Mouse (Mus musculus) lung, postnatal 0 days (tissue): ENCODE results near the gene Wfdc16. TPM values are rescaled to one million over a fixed set of nuclear protein-coding genes. Genes with fewer than 3 reads are reported as not detected.
"Not testable (repeated sequence)": the region's sequence is repeated elsewhere in the genome, so short reads cannot be mapped to it uniquely, and the experiment has no call there.

Experiments used
- ATAC-seq: fragments of 200-750 bp; cut with Nextera tagmentation; 2 replicates; pipeline ENCODE4 v1.8.0; 2017; ENCODE audit warnings: moderate library complexity
- DNase-seq: peaks from one replicate; pipeline ENCODE4 v3.0.0-alpha.2; 2016; ENCODE audit warnings: low spot score
- H3K27ac ChIP-seq: fragments of 300-500 bp; sonication (generic); 2 replicates; pipeline ENCODE4 v1.5.1; 2014; ENCODE audit warnings: antibody characterized with exemption, mild to moderate bottlenecking, low read length, mixed read lengths
- H3K27me3 ChIP-seq: fragments of 300-500 bp; sonication (generic); replicated peaks from 2 replicates; pipeline ENCODE4 v1.6.1; 2014; ENCODE audit warnings: low read length, mixed read lengths; ENCODE audit not compliant: insufficient read depth
- H3K36me3 ChIP-seq: fragments of 300-500 bp; sonication (generic); 2 replicates; pipeline ENCODE4 v1.6.1; 2014; ENCODE audit warnings: low read length, mixed read lengths; ENCODE audit not compliant: insufficient read depth
- H3K4me1 ChIP-seq: fragments of 300-500 bp; sonication (generic); 2 replicates; pipeline ENCODE4 v1.6.1; 2014; ENCODE audit warnings: antibody characterized with exemption, low read depth, low read length, mixed read lengths; ENCODE audit not compliant: insufficient read depth
- H3K4me2 ChIP-seq: fragments of 300-500 bp; sonication (generic); replicated peaks from 2 replicates; pipeline ENCODE4 v1.6.1; 2014; ENCODE audit warnings: low read depth, mild to moderate bottlenecking, low read length, moderate library complexity, mixed read lengths
- H3K4me3 ChIP-seq: fragments of 300-500 bp; sonication (generic); 2 replicates; pipeline ENCODE4 v1.5.1; 2014; ENCODE audit warnings: low read depth, low read length
- H3K9ac ChIP-seq: fragments of 300-500 bp; sonication (generic); replicated peaks from 2 replicates; pipeline ENCODE4 v1.6.1; 2014; ENCODE audit warnings: low read depth, mild to moderate bottlenecking
- H3K9me3 ChIP-seq: fragments of 300-500 bp; sonication (generic); 2 replicates; pipeline ENCODE4 v1.6.1; 2016; ENCODE audit warnings: low read length, mixed read lengths
- CTCF ChIP-seq: IDR thresholded peaks from 2 replicates; pipeline ENCODE4 v1.5.1; 2016; ENCODE audit warnings: antibody characterized with exemption, mild to moderate bottlenecking
- EP300 ChIP-seq: IDR thresholded peaks from 2 replicates; pipeline ENCODE4 v1.6.1; 2016; ENCODE audit warnings: antibody characterized with exemption, mild to moderate bottlenecking, control low read depth
- WGBS: fragments of 180-500 bp; shearing (Covaris S2); extraction: QIAGEN DNeasy Blood & Tissue Kit; methylation state at CpG from one replicate; pipeline ENCODE4 v1.1.7; 2014; 5-methylcytosine and 5-hydroxymethylcytosine counted together
- polyA plus RNA-seq: library from polyadenylated mRNA; unstranded; fragments of >200 nt; fragmentation: Nextera tagmentation; extraction: Ambion mirVana; gene quantifications from 2 replicates; pipeline ENCODE4 v1.2.1, GENCODE M21; 2015

Gene Wfdc16
- polyA plus RNA-seq, 1 experiment from 2014 or later: not detected

DNA sequence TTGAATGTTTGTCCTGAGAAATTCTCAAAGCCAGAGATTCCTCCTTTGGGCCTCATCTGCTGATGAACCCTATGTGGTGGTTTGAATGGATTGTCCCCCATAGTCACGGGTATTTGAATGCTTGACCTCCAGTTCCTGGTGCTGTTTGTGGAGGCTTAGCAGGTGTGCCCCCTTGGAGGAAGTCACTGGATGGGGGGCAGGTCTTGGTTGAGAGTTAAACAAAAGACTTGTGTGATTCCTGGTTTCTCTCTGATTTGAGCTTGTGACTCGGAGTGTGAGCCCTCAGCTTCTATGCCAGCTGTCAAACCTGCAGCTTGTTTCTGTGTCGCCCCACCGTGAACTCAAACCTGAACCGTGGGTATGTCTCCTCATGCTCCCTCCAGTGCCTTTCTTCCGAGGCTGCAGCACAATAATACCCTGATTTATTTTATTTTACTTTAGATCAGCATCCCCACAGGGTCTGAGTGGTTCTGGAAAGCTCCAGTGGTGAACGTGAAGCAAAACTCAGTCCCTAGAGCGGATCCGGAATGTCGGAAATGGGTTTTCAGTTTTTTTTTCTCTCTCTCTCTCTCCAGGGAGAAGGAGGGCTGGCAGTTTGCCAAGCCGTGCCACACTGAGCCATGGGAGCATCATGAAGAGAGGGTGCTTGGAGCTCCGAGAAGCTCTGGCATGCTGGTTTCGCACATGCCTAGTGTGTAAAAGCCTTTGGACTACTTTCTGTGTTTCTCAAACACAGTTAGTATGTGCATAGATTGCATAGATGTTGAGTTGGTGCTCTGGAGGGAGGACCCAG is 3.5 kb upstream of the Wfdc16 start:
- no peaks in the 10 kb centered on the region for H3K9me3 ChIP-seq
- no peak overlapping the region for H3K9ac ChIP-seq
- no peak for DNase-seq
- H3K4me3 ChIP-seq: no peak overlapping the region
- TF ChIP-seq EP300 (no peak), CTCF (no peak)
- WGBS: 54% methylated on average over 13 of the region's 13 CpGs
- no peaks in the 10 kb centered on the region for H3K27me3 ChIP-seq
- no peaks in the 10 kb centered on the region for H3K4me1 ChIP-seq
- no peak overlapping the region for H3K27ac ChIP-seq
- no peak for ATAC-seq
- no peaks in the 10 kb centered on the region for H3K36me3 ChIP-seq
- no peak overlapping the region for H3K4me2 ChIP-seq

DNA sequence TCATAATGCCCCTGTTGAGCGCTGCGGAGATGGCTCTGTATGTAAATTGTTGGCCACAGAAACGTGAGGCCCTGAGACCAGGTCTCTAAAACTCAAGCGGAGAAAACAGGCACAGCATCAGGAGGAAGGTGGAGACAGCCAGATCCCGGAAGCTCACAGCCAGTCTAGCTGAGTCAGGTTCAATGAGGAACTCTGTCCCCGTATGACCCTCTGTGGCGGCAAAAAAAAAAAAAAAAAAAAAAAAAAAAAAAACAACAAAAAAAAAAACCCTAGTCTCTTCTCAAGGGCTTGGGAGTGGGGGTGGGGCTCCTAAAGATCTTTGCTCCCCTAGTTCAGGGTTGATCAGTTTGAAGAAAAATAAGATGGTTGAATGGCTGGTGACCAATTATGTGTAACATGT is 2.5 kb upstream of the Wfdc16 start:
- ATAC-seq (no peak), DNase-seq (peak; percentile 13)
- H3K9ac ChIP-seq: no peak overlapping the region
- no peak overlapping the region for H3K27ac ChIP-seq
- WGBS: 64% methylated on average over 7 of the region's 7 CpGs
- H3K36me3 ChIP-seq: no peaks in the 10 kb centered on the region
- H3K4me1 ChIP-seq: no peaks in the 10 kb centered on the region
- no peak overlapping the region for H3K4me2 ChIP-seq
- TF ChIP-seq EP300 (no peak), CTCF (no peak)
- no peak overlapping the region for H3K4me3 ChIP-seq
- no peaks in the 10 kb centered on the region for H3K9me3 ChIP-seq
- H3K27me3 ChIP-seq: no peaks in the 10 kb centered on the region

DNA sequence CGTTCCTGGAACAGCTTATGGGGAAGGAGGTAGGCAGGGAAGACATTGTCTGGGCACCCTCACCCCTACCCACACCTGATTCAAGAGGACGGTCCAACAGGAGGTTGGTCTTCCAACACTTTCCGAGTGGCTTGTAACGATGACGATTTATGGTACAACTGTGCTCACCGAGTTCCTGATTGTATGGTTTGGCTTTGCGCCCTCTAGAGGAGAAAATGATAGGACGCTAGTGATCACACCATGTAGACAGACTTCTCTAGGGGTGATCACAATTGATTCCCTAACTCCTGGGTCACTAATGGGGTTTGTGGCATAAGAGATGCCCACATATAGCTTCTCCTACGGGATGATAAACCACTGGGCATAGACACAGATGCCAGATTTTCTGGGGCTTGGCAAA is 3.3 kb downstream of the Wfdc16 start:
- H3K27ac ChIP-seq: no peak overlapping the region
- no peaks in the 10 kb centered on the region for H3K36me3 ChIP-seq
- no peaks in the 10 kb centered on the region for H3K9me3 ChIP-seq
- no peaks in the 10 kb centered on the region for H3K27me3 ChIP-seq
- H3K4me1 ChIP-seq: no peaks in the 10 kb centered on the region
- H3K4me3 ChIP-seq: no peak overlapping the region
- DNase-seq: no peak
- 69% methylated on average over 9 of the region's 9 CpGs for WGBS
- TF ChIP-seq CTCF: peak; percentile 43
- TF ChIP-seq EP300: no peak
- H3K9ac ChIP-seq: no peak overlapping the region
- no peak overlapping the region for H3K4me2 ChIP-seq
- no peak for ATAC-seq

DNA sequence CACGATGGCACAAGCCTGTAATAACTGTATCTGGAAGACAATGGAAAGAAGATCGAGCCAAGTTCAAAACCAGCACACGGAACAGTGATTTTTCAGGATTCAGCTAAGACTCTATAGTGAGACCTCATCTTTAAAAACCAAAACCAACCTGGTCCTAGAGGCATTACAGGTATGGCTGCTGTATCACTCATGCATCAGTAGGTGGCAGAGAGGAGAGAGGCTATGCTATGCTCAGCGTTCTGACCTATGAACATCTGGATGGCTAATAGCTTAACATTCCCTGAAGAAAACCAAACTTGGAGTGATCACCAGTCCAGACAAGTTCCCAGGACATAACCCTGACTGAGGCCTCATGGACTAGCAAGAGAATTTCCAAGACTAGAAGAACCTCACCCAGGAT is 16.8 kb downstream of the Wfdc16 start:
- no peaks in the 10 kb centered on the region for H3K9me3 ChIP-seq
- H3K9ac ChIP-seq: no peak overlapping the region
- no peaks in the 10 kb centered on the region for H3K27me3 ChIP-seq
- H3K4me2 ChIP-seq: no peak overlapping the region
- no peaks in the 10 kb centered on the region for H3K36me3 ChIP-seq
- ATAC-seq (no peak), DNase-seq (no peak)
- no peaks in the 10 kb centered on the region for H3K4me1 ChIP-seq
- WGBS: 77% methylated on average over 4 of the region's 4 CpGs
- H3K4me3 ChIP-seq: no peak overlapping the region
- no peak overlapping the region for H3K27ac ChIP-seq
- TF ChIP-seq CTCF: 0 out of 2 replicates have a peak, but pooled peaks have one; percentile 14
- no peak for TF ChIP-seq EP300

DNA sequence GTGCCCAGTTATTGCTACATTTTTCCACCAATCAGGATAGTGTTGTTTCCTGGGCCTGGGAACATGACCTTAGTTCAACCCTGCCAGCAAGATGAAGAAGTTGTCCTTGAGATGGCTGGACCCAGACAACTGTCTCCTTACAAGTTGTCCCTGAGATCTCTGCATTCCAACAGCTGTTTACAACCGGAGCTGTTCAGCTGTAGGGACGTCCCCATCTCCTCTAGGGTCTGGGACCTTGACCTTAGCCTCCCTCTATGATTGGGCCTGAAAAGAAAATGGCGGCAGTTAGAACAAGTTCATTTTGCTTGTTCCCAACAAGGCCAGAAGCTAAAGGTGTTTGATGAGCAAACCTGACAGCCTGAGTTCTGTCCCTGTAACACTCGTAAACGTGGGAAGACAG is 19.5 kb downstream of the Wfdc16 start:
- no peaks in the 10 kb centered on the region for H3K27me3 ChIP-seq
- TF ChIP-seq EP300: no peak
- no peak for TF ChIP-seq CTCF
- H3K4me1 ChIP-seq: no peaks in the 10 kb centered on the region
- H3K27ac ChIP-seq: no peak overlapping the region
- no peak overlapping the region for H3K4me2 ChIP-seq
- no peak overlapping the region for H3K9ac ChIP-seq
- ATAC-seq: peak; percentile 62
- no peaks in the 10 kb centered on the region for H3K9me3 ChIP-seq
- 46% methylated on average over 5 of the region's 5 CpGs for WGBS
- no peaks in the 10 kb centered on the region for H3K36me3 ChIP-seq
- H3K4me3 ChIP-seq: no peak overlapping the region
- peak; percentile 15 for DNase-seq

DNA sequence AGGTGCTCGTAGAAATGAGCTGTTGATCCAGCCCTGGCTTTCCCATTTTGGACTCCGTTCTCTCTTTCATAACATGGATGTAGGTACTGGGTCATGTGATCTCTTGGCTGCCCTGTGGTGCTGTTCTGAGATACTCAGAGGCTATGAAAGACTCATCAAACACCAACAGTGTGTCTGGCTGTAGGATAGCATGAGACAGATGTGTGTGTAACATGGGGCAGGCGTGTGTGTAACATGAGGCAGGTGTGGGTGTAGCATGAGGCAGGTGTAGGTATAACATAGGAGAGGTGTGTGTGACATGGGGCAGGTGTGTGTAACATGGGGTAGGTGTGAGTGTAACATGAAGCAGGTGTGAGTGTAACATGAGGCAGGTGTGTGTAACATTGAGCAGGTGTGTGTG is 23.2 kb downstream of the Wfdc16 start:
- Histone ChIP-seq H3K27ac (no peak overlapping the region), H3K9me3 (no peaks in the 10 kb centered on the region), H3K36me3 (no peaks in the 10 kb centered on the region), H3K4me1 (no peaks in the 10 kb centered on the region), H3K9ac (no peak overlapping the region), H3K4me3 (no peak overlapping the region), H3K4me2 (no peak overlapping the region), H3K27me3 (no peaks in the 10 kb centered on the region)
- DNase-seq: no peak
- WGBS: 88% methylated on average over 3 of the region's 3 CpGs
- TF ChIP-seq EP300: no peak
- no peak for TF ChIP-seq CTCF
- ATAC-seq: no peak

DNA sequence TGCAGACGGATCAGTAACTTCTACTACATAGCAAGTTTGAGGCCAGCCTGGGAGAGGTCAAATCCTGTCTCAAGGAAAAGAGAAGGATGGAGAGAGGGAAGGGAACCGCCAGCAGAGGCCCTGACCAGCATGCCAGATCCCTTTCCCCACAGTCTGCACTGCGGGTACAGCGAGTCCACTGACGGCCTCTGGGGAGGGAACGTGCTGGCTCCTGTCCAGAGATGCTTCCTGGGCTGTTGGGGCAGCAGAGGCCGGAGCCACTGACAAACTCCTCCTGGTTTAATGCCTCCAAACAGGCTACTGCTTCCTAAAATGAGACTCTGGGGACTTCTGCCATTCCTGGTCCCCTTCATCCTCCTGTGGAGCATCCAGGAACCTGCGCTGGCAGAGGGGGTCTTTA is 25.1 kb downstream of the Wfdc16 start, which contains the start of the genes Wfdc6b and Wfdc8:
Wfdc6b (plus strand) TSS at position 52 of the 400 bp plus-strand sequence.
Wfdc8 (minus strand) TSS at position 156 of the 400 bp plus-strand sequence.
- DNase-seq: not testable (repeated sequence)

More for the DNA sequence above, 25.1 kb downstream of the Wfdc16 start, which contains the start of the genes Wfdc6b and Wfdc8:
- not testable (repeated sequence) for H3K4me3 ChIP-seq, H3K9ac ChIP-seq, H3K36me3 ChIP-seq, H3K27me3 ChIP-seq, H3K4me2 ChIP-seq, H3K27ac ChIP-seq, ATAC-seq, H3K9me3 ChIP-seq, H3K4me1 ChIP-seq
- 44% methylated on average over 8 of the region's 8 CpGs for WGBS
